Mouse (Mus musculus) regulatory T cell (primary cell): Measurements from ENCODE around the gene Ppp4c.

ENCODE experiments used
- in situ Hi-C: fragments of 300-600 bp; cut with MboI, MseI; formaldehyde crosslinking; loops from one replicate; pipeline ENCODE4 v1.15.1; 2025; ENCODE audit warnings: high pct_unique_total_duplicates

The Ppp4c gene

DNA sequence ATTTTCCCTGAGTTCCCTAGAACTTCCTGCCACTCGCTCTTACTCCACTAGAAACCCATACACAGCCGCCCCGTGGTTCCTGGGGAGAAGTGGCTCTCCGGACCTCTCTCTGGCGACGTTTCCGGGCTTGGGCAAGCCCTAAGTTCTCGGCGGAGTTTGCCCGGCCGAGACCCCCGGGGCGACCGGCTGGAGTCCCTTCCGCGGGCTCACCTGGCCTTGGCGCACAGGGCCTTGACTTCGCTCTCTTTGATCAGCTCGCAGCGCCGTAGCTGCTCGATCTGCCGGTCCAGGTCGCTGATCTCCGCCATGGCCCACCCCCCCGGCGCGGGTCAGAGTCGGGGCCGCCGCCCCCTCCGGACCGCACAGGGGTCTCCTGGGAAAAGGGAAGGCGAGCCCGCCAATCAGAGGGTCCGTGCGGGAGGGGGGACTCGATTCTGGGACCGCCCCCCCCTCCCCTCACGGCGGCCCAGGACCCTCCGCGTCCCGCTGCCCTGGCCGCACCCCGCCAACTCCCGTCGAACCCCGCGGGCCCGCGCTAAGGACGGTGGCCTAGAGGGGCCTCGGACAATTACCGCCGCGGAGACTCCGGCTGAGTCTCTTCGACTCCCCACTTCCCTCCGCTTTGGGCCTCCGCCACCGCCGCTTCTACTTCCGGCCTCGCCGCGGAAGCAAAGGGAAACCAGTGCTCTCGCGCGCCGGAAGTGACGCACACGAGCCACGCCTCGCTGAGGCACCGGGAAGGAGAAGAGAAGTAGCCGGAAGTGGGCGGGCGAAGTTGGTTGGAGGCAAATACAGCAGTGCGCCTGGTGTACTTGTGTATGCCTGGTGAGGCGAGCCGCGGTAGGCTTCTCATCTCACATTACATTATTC lies at the start of gene Ppp4c:
TSS of gene Ppp4c (minus strand) at position 646 of the 870 bp plus-strand sequence.
- in situ Hi-C loops = loop anchor here (10.0 kb wide), 1 partner anchor 957 kb away; no protein-coding TSS in a partner anchor

DNA sequence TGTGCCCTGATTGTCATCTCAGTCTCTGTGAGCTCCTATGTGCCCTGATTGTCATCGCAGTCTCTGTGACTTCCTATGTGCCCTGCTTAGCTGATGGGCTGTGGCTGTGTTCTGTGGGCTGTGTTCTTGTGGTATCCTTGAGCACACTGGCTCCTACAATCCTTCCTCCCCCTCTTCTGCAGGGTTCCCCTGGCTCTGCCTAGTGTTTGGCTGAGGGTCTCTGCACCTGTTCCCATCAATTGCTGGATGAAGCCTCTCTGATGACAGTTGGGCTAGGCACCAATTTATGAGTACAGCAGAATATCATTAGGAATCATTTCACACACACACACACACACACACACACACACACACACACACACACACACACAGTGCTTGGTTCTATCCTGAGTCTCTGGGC lies 41.0 kb upstream of the Ppp4c start:
- in situ Hi-C loops = loop anchor here (5.0 kb wide), 1 partner anchor 119 kb away; the partner anchor contains the start of gene Sez6l2

DNA sequence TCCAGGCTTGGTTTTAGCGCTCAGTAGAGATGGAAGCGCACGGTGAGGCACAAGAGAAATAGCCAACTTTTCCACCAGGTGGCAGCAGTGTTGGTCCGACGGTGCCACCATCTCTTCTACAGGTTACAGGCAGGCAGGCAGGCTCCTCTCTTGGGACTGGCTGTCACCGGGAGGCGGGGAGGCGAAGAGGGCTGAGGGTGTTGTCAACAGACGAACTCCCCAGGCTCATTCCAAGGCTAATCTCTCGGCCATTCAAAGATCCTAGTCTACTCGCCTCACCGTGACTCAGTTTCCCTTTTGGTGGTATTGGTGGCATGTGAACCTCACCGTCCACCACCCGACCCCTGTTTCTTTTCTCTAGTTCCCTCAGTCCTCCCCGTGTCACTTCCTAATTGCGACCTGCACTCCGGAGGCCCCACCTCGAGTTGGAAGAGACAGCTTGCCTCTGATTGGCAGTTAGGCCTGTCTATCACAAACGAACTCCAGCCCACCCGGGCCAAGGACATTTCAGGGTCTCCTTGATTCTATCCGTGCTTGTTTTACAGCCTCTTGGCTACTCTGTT lies 39.8 kb upstream of the Ppp4c start:
- in situ Hi-C loops = loop anchor here (5.0 kb wide), 1 partner anchor 120 kb away; the partner anchor contains the start of gene Sez6l2

DNA sequence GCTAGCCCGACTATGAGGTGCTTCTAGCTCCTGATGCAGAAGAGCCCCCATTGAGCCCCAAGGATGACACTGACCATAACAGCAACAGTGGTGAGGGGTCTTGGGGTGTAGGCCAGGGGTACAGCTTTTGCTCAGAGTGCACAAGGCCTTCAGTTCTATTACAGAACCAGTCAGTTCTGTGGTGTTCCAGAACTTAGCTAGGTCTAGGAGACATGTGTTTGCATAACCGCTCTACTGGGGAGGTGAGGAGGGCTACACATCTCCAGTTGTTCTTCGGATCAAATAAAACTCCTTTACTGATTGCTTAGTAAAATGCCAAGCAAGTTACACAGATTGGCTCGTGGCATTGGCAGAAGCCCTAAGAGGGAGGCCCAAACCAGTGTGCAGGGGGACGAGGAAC lies 39.2 kb upstream of the Ppp4c start, which contains the start of gene 4930451I11Rik:
TSS of gene 4930451I11Rik (minus strand) at position 101 of the 400 bp plus-strand sequence.
- in situ Hi-C loops = loop anchor here (5.0 kb wide), 1 partner anchor 121 kb away; the partner anchor contains the start of gene Sez6l2

DNA sequence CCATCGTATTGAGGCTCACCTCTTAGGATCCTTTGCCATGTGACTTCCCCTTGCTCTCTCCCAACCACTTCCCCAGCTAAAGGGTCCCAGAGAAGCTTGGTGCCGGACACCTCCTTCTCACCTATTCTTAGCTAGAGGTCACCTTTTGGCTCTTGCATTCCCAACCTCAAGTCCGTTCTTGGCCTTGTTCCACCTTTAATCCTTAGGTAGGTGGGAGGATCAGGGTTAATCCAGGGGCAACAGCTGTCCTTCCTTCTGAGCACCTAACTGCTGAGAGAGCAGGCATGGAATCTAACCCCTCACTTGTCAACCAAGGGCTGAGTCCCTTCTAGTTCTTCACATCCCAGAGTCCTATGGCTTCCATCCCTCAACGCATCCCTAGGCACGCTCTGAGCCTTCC lies 33.7 kb upstream of the Ppp4c start:
- in situ Hi-C loops = no loop called here

DNA sequence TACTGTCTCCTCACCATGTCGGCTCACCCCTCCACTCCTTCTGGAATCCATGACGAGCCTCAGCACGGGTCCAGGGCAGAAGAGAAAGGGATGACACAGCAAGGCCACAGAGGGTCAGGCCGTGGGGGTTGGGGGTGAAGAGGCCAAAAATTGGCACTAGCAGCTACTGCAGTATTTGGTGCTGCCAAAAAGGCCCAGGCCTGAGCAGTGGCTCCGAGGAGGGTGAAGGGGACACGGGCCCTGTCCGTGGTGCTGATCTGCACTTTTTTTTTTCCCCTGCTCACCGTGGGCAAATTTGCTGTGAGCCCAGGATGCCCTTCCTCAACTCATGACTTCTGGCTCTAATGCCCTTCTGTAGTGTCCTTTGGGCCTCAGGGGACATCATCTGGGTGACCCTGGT lies 33.1 kb upstream of the Ppp4c start:
- in situ Hi-C loops = no loop called here

DNA sequence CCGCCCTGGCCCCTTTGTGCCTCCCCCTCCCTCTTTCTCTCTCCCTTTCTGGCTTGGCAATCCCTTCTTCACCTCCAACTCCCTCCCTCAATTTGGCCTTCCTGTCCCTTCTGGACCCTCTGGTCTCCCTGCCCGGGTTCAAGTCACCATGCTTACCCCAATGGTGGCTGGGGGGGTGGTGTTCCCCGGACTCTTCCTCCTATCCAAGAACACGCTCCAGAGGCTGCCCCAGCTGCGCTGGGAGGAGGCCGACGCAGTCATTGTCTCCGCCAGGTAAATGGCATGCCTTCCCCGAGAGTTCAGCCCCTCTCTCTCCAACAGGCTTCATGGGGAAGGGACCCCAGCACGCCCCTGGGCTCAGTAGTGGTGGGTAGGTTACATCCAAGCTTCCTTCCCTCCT lies 31.6 kb upstream of the Ppp4c start:
- in situ Hi-C loops = no loop called here

DNA sequence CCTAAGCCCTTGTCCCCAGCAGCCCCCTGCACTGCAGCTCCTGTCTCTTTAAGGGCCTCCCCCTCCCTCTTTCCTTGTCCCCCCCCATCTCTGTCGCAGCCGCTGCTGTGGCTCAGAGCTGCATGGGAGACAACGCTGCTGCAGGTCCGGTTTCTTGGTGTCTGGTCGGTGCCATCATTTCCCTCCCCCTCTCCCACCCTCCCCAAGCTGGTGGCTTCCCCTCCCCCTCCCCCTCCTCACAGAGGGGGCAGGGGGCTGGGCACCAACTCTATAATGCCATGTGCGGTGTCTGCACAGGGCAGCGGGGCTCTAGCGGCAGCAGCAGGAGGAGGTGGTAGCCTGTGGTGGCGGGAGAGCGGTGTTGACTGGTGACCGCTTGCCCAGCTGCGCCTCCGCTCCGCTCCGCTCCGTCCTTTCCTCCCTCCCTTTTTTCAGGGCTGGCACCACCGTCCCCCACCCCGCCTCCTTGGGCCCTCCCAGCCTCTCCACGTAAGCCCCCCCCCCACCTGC lies 31.0 kb upstream of the Ppp4c start:
- in situ Hi-C loops = no loop called here

DNA sequence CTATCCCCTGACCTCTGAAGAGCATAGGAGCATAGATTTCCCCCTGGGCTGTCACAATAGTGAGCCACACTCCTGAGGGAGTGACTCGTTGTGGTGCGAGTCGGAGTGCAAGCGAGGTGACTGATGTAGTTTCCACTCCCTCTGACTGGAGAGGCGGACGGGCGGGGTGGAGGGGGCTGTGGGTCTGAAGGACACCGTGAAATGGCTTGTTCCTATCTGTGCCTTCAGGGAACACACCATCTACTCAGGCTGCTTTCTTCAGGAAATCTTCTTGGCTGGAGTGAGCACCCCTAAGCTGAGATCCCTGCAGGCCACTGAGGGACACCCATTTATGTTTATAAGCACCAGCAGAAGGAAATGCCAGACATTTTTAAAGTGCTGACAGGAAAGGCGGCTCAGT lies 30.4 kb upstream of the Ppp4c start:
- in situ Hi-C loops = no loop called here

DNA sequence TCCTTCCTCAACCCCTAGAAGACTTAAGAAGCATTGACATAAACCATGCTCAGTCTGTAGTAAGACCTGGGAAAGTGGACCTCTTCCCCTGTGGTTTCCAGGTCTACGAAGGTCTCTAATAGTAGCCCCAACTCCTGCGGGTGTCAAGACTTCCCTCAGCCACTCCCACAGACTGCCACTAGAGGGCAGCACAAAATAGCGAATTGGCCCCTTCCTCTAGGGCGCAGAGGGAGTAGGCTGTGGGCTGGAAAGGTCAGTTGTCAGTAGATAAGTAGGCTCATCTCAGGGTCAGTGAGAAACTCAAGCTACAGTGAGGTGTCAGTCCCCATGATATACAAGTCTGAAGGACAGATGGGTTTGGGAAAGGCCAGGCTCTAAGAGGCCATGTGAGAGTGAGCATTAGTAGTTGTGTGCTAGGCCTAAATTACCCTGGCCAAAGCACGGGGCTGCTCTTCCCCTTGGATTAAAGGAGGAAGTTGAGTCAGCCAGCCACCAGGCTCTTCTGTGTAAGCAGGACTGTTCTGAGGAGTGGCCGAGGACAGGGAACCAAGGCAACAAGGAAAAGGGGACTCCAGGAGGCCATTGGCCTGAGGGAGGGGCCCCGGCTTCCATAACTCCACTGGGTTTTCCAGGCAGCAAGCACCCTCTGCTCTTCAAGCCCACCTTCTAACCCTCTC lies 29.7 kb upstream of the Ppp4c start:
- in situ Hi-C loops = no loop called here

DNA sequence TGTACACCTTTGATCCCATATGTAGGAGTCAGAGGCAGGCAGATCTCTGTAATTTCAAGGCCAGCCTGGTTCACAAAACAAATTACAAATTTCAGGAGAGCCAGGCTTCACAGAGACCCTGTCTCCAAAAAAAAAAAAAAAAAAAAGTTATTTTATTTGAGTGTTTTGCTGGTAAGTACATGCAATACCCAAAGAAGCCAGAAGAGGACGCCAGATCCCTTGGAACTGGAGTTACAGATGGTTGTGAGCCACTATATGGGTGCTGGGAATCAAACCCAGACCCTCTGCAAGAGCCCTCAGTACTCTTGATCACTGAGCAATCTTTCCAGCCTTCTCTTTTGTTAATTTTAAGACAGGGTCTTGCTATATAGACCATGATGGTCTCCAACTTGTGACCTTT lies 26.5 kb upstream of the Ppp4c start:
- in situ Hi-C loops = no loop called here

DNA sequence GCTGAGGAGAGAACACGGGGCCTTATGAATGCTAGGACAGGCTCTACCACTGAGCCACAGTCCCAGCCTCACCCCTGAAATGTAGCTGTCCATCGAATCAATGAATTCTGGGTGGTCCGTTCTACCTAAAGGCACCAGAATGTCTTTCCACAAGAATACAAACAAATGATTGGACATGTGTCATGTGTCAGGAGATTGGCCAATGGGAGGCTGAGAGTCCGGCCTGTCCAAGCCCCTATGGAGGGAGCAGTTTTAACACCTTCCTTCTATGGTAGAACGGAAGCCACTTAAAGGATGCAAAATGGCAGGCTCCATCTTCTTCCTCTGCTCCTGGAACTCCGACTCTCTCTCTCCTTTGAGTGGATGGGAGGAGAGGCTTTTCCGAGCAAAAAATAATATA lies 25.3 kb upstream of the Ppp4c start:
- in situ Hi-C loops = no loop called here

DNA sequence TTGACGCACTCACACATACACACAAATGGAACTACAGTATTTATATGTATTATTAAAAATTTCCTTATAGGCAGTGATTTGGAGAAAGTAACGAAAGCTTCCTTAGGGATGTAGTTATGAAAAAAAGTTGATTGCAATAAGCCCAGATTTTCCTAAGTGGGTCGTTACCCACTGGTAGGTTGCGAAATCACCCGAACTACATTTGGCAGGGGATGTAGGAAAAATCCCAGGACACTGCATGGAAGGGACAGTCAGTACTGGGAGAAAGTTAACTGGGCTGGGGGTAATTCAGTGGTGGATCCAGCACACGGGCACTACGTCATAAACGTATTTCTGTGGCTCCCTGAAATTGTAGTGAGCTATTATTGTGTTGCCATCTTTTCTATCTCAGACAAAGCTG lies 24.2 kb upstream of the Ppp4c start:
- in situ Hi-C loops = no loop called here

DNA sequence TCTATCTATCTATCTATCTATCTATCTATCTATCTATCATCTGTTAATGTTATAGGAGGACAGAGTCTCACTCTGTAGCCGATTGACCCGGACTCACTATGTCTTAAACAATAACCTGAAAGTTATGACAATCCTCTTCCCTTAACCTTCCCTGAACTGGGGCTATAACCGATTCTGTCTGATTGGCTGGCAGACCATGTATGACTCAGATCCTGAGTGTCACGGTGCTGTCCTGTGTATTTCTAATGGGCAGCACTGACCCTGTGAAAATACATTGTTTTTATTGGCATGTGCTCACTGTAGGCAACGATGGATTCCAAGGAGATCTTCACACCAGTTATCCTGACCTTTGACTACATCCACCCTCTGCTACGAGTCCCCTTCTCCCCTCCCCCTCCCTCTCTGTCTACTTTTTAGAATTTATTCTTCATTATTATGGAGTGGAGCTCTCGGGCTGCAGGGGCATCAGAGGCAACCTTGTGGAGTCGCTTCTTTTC lies 23.5 kb upstream of the Ppp4c start:
- in situ Hi-C loops = no loop called here

DNA sequence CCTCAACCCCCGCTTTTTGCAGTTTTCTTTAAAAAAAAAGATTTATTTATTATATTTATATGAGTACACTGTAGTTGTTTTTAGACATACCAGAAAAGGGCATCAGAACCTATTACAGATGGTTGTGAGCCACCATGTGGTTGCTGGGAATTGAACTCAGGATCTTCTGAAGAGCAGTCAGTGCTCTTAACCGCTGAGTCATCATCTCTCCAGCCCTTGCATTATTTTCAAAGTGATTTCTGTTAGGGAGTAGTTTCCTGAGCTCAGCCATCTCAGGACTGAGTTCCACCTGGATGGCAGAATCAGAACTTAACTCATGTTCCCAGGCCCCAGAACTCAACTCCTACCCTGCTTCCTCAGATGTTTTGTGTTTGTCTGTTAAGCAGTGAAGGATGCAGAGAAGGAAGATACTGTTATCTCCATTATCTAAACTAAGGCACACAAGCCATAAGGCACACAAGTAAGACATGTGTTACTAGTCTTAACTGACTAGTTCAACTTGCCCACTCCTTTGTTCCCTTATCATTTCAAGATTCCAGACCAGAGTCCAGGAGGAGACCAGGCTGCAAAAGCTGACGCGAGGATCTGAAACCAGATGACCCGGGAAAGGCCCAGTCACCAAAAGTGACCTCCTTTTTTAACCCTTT lies 17.6 kb upstream of the Ppp4c start:
- in situ Hi-C loops = no loop called here

DNA sequence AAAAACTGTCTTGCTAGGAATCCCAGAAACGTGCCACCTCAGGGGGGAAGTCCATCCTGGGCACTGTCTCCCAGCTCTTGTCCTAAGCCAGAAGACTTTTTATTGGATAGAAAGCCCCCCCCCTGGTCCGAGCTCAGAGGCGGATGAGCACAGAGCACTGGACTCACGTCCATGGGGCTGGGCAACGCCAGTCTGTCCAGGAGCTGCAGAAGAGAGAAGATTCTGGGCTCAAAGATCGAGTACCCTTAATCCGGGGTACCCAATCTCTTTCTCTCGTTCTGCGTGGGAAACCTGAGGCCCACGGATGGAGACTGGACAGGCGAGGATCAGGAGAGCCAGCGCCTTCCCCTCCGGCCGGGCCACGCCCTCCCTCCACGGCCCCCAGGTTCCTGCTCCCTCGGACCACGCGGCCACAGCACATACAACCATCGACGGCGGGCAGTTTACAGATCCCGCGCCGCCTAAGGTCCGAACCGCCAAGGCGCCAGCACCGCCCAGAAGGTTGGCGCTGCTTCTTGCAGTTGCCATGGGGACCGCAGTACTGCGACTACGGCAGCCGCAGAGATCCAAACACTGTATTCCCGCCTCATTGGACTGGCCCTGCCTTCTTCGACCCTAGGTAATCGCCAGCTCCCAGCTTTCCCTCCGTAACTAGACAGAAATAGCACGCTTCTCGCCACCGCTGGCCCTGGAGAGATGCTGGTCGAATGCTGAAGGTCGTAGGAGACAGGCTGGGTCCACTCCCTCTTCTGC lies 16.6 kb upstream of the Ppp4c start:
- in situ Hi-C loops = no loop called here

DNA sequence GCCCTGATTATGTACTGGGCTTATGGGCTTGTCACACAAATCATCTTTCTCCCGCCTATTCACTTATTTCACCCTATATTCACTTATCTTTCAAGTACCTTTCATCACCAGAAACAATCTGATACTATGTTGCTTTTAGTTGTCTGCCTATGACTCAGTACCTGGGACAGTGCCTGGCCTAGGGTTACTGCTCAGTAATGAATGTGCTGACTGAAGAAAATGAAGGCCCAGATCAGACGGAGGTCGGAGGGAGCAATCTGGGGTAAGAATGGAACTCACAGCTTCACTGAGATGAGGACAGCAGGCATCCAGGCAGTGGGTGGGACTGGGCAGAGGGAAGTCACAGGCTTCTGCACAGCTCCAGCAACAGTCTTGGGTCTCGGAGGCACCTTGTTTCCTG lies 15.1 kb upstream of the Ppp4c start:
- in situ Hi-C loops = no loop called here

DNA sequence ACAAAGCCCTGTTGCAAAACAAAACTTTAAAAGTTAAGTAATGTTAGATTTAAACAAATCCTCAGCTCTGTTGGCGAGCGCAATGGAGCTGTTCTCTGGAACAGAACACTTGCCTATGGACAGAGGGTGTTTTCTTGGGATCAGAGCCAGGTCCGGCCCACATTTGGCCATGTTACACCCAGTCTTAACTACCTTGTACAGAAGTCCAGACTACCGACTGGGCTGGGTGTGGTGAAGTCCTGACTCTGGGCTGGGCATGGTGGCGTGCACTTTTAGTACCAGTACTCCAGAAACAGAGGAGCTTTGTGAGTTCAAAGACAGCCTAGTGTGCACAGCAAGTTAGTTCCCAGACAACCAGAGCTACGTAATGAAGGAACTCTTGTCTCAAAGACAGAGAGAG lies 14.7 kb upstream of the Ppp4c start:
- in situ Hi-C loops = no loop called here

DNA sequence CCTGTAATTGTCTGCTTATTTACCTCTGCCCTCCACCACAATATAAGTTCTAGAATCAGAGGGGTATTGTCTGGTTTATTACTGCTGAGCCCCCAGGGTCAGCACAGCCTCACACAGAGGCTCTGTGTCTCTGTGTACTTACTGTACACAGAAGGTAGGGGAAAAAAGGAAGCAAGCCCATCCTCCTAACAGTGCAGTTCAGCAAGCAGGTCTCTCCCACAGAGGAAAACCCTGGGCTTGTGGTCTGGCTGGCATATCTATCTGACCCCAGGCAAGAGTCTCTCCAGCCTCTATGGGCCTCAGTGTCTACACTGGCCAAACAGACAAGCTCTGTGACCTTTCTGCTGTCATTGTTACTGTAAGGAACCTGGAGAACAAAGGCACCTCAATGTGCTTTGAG lies 11.5 kb upstream of the Ppp4c start:
- in situ Hi-C loops = no loop called here

DNA sequence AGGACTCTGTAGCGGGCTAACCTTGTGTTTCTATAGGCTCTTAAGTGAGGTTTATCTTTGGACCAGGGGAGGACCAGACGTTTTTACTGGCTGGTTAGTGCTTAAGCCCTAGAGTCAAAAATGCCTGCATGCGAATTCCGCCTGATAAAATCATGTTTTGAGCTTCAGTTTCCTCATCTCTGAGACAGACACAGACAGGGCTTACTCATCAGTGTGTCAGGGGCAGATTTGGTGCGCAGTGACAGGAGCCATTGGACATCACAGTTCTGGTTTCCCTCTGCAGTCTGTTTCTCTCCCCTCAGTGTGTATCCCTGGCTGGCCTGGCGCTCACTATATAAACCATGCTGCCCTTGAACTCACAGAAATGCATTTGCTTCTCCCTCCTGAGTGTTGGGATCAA lies 10.9 kb upstream of the Ppp4c start:
- in situ Hi-C loops = no loop called here
